Mouse (Mus musculus): ENCODE results near the gene Elmo1. TPM values are rescaled to one million over a fixed set of nuclear protein-coding genes. Genes with fewer than 3 reads are reported as not detected.

The Elmo1 gene
- total and polyA plus RNA-seq, 3 experiments: 5.2 to 7.6 TPM; not detected in 1

DNA sequence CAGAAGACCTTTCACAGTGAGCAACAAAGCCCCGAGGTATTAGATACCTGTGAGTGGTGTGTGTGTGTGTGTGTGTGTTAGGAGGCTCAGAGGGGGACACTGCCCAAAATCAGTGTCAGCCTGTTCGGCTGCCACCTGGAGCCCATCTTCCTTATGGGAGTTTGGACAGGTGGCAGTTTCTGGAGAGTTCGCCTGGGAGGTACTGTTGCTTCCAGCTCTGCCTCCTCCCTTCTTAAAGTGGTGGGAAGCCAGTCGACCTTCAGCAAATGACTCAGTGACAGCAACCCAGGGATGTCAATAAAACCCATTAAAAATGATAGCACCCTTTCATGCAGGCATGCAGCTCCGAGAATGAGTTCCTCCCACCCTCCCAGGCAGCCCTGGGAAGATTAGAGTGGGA lies 506.9 kb downstream of the Elmo1 start:
- TF ChIP-seq ZC3H11A (IDR thresholded peaks at IDR 0.05; ENCODE audit: low read depth, low read length) (no peak), SIN3A (IDR thresholded peaks at IDR 0.05; ENCODE audit: low read length) (no peak), ZKSCAN1 (IDR thresholded peaks at IDR 0.05; ENCODE audit: low read depth, low read length) (no peak), TCF12 (IDR thresholded peaks at IDR 0.05; ENCODE audit: low read depth, low read length) (no peak), MYB (IDR thresholded peaks at IDR 0.05; ENCODE audit: low read depth, low read length) (no peak), CHD1 (IDR thresholded peaks at IDR 0.05; ENCODE audit: low read depth, low read length) (no peak), POLR2AphosphoS2 (IDR thresholded peaks at IDR 0.05; ENCODE audit: low read length) (no peak), MEF2A (IDR thresholded peaks at IDR 0.05; ENCODE audit: extremely low read depth, insufficient replicate concordance, low read depth, low read length, poor library complexity, severe bottlenecking) (no peak), POLR2AphosphoS5 (IDR thresholded peaks at IDR 0.05; ENCODE audit: borderline replicate concordance, low read depth, low read length) (no peak), USF2 (IDR thresholded peaks at IDR 0.05; ENCODE audit: borderline replicate concordance in 1 of 2, insufficient read depth in 1 of 2, low read depth in 1 of 2, low read length in 2 of 2) (no peak), JUND (IDR thresholded peaks at IDR 0.05; ENCODE audit: low read depth, low read length) (no peak), KAT2A (conservative IDR thresholded peaks at IDR 0.05; ENCODE audit: low read depth, low read length) (no peak), BHLHE40 (IDR thresholded peaks at IDR 0.05; ENCODE audit: borderline replicate concordance, low read depth, low read length) (no peak), NELFE (IDR thresholded peaks at IDR 0.05; ENCODE audit: low read depth, low read length) (no peak), POLR2A (IDR thresholded peaks at IDR 0.05; ENCODE audit: control insufficient read depth in 1 of 2, insufficient read depth in 1 of 2, low read depth in 1 of 2, low read length in 2 of 2, poor library complexity in 1 of 2) (no peak), HCFC1 (IDR thresholded peaks at IDR 0.05; ENCODE audit: low read depth, low read length) (no peak), ELF1 (IDR thresholded peaks at IDR 0.05; ENCODE audit: low read depth, low read length) (no peak), E2F4 (IDR thresholded peaks at IDR 0.05; ENCODE audit: borderline replicate concordance, low read depth, low read length) (no peak)
- H3K4me1 ChIP-seq (ENCODE audit: control insufficient read depth in 1 of 2, insufficient read depth in 2 of 2, low read length in 2 of 2): no peaks in the 10 kb centered on the region
- DNase-seq (ENCODE audit: low read depth, low spot score): no peak
- no peaks in the 10 kb centered on the region for H3K27me3 ChIP-seq (ENCODE audit: control insufficient read depth in 1 of 2, insufficient read depth in 2 of 2, low read length in 2 of 2)
- H3K9ac ChIP-seq (ENCODE audit: control insufficient read depth, low read depth, low read length, poor library complexity, severe bottlenecking): no peak overlapping the region
- no peaks in the 10 kb centered on the region for H3K9me3 ChIP-seq (replicated peaks; ENCODE audit: insufficient read depth, low read length)
- H3K79me2 ChIP-seq (ENCODE audit: control insufficient read depth, insufficient read depth, low read length, poor library complexity): no peaks in the 10 kb centered on the region
- no peak overlapping the region for H3K27ac ChIP-seq (ENCODE audit: control insufficient read depth, low read depth, low read length)
- no peaks in the 10 kb centered on the region for H3K36me3 ChIP-seq (ENCODE audit: control insufficient read depth in 1 of 2, insufficient read depth in 2 of 2, low read length in 2 of 2)
- no peak overlapping the region for H3K4me3 ChIP-seq (ENCODE audit: control insufficient read depth in 1 of 2, insufficient read depth in 1 of 2, low read depth in 2 of 2, low read length in 2 of 2)

DNA sequence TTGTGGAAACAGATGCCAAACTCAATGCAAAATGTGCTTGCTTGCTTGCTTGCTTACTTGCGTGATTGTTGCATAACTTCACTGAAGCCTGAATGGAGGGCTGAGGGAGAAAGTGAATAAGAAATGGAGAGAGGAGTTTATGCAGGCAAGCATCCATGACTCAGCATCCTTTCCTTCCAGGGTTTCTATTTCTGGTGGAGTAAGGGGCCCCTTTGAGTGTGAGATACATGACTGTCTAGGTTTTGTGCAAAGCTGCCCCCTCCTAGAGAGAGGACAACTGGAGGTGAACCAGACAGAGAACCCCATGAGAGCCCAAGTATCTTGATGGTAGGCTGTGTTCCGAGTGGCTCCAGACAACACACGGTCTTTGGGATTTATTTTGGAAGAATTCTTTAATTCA lies 508.2 kb downstream of the Elmo1 start:
- no peak for DNase-seq (ENCODE audit: low read depth, low spot score)
- H3K27ac ChIP-seq (ENCODE audit: control insufficient read depth, low read depth, low read length): no peak overlapping the region
- no peaks in the 10 kb centered on the region for H3K4me1 ChIP-seq (ENCODE audit: control insufficient read depth in 1 of 2, insufficient read depth in 2 of 2, low read length in 2 of 2)
- H3K79me2 ChIP-seq (ENCODE audit: control insufficient read depth, insufficient read depth, low read length, poor library complexity): no peaks in the 10 kb centered on the region
- H3K27me3 ChIP-seq (ENCODE audit: control insufficient read depth in 1 of 2, insufficient read depth in 2 of 2, low read length in 2 of 2): no peaks in the 10 kb centered on the region
- H3K9me3 ChIP-seq (replicated peaks; ENCODE audit: insufficient read depth, low read length): no peaks in the 10 kb centered on the region
- TF ChIP-seq NELFE (IDR thresholded peaks at IDR 0.05; ENCODE audit: low read depth, low read length): no peak
- TF ChIP-seq KAT2A (conservative IDR thresholded peaks at IDR 0.05; ENCODE audit: low read depth, low read length): no peak
- TF ChIP-seq ZC3H11A (IDR thresholded peaks at IDR 0.05; ENCODE audit: low read depth, low read length): no peak
- no peak for TF ChIP-seq USF2 (IDR thresholded peaks at IDR 0.05; ENCODE audit: borderline replicate concordance in 1 of 2, insufficient read depth in 1 of 2, low read depth in 1 of 2, low read length in 2 of 2)
- TF ChIP-seq MAFK (IDR thresholded peaks at IDR 0.05; ENCODE audit: borderline replicate concordance, low read depth, low read length): no peak
- TF ChIP-seq MYB (IDR thresholded peaks at IDR 0.05; ENCODE audit: low read depth, low read length): no peak
- no peak for TF ChIP-seq CTCF (IDR thresholded peaks at IDR 0.05 in 2 of 3, conservative IDR thresholded peaks at IDR 0.05 in 1 of 3; ENCODE audit: control insufficient read depth in 1 of 3, insufficient read depth in 1 of 3, low read depth in 2 of 3, low read length in 3 of 3, poor library complexity in 1 of 3, severe bottlenecking in 1 of 3)
- no peak for TF ChIP-seq JUND (IDR thresholded peaks at IDR 0.05; ENCODE audit: low read depth, low read length)
- TF ChIP-seq ZNF384 (IDR thresholded peaks at IDR 0.05; ENCODE audit: low read depth, low read length): no peak
- TF ChIP-seq MXI1 (IDR thresholded peaks at IDR 0.05; ENCODE audit: low read depth, low read length): no peak
- TF ChIP-seq GATA1 (IDR thresholded peaks at IDR 0.05; ENCODE audit: low read depth, low read length): no peak
- TF ChIP-seq ELF1 (IDR thresholded peaks at IDR 0.05; ENCODE audit: low read depth, low read length): no peak
- TF ChIP-seq EP300 (IDR thresholded peaks at IDR 0.05; ENCODE audit: low read depth in 1 of 2, low read length in 2 of 2): no peak
- no peak for TF ChIP-seq GABPA (IDR thresholded peaks at IDR 0.05; ENCODE audit: low read depth, low read length)
- no peak overlapping the region for H3K9ac ChIP-seq (ENCODE audit: control insufficient read depth, low read depth, low read length, poor library complexity, severe bottlenecking)
- no peak overlapping the region for H3K4me3 ChIP-seq (ENCODE audit: control insufficient read depth in 1 of 2, insufficient read depth in 1 of 2, low read depth in 2 of 2, low read length in 2 of 2)
- no peaks in the 10 kb centered on the region for H3K36me3 ChIP-seq (ENCODE audit: control insufficient read depth in 1 of 2, insufficient read depth in 2 of 2, low read length in 2 of 2)
